In the genomic region with DNA sequence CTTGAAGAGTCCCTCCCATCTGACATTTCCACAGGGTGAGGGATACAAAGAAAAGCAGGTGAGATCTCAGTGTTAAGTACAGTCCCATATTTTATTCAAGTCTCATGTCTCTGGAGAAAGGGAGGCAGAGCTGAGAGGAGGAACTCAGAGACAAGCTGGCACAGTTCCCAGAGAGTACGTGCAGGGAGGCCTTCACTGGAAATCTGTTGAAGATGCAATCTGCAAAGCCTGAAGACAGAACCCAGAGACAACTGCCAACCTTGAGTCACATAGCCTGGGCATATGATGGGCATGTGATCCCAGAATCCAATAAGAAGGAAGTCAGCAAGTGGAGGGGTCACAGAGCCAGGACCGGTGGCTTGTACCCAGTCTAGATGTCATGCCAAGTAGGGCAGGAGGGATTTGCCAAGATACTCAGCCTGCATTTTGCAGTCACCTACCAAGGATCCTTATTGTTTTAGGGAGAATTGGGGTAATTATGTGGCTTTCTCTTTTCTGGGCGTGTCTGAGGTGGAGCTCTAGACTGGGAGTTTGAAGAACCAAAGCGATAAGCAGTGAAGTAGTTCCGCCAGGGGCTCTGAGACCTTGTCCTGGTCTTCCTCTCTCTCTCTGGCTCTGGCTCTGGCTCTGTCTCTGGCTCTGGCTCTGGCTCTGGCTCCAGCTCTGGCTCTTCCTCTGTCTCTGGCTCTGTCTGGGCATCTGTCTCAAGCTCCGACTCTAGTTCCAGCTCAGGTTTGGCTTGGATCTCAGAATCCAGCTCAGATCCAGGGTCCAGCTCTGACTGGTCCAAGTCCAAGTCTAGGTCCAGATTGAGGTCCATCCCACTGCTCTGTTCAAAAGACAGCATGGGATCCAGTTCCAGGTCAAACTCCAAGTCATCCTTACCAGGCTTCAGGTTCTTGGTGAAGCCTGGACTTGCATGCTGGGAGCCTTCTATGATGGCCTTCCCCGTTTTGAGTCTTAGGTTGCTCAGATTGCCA, we compare ENCODE assay signal across 9 mouse cellular contexts. TPM values are rescaled to one million over a fixed set of nuclear protein-coding genes. Genes with fewer than 3 reads are reported as not detected.
A peak's percentile ranks its signal among the peaks of the same experiment; 100 is the strongest.
DNase-seq lines count a peak whose midpoint lies in the region; ATAC-seq lines count a peak whose summit lies in the region.
"Had no signal": no experiment of that assay in that cellular context is flagged by ENCODE, and none has a peak within 500 bp of the region (broad histone marks: within the 10 kb centered on the region; RNA-seq: fewer than 3 reads in every experiment).

No protein-coding gene starts in this region.

- intact Hi-C loops in left cerebral cortex, postnatal 25 days (cut with DNase I), result no loop called here

- no peak overlapping the region for H3K4me3 ChIP-seq in kidney, embryonic 15.5 days (replicated peaks)
- no peak overlapping the region for H3K4me3 ChIP-seq in hindbrain, embryonic 16.5 days (ENCODE audit: low read length)
- H3K4me3 ChIP-seq in liver, embryonic 12.5 days, result no peak overlapping the region
- H3K4me3 ChIP-seq: erythroblast, embryonic 14.5 days had no signal

- H3K27ac ChIP-seq in kidney, embryonic 15.5 days, result no peak overlapping the region
- H3K27ac ChIP-seq in hindbrain, embryonic 16.5 days (ENCODE audit: low read depth, low read length), result no peak overlapping the region
- H3K27ac ChIP-seq in liver, embryonic 12.5 days, result no peak overlapping the region

- no peaks in the 10 kb centered on the region for H3K9me3 ChIP-seq in kidney, embryonic 15.5 days (replicated peaks)
- H3K9me3 ChIP-seq in hindbrain, embryonic 16.5 days (ENCODE audit: control insufficient read depth, low read length), result no peaks in the 10 kb centered on the region
- no peaks in the 10 kb centered on the region for H3K9me3 ChIP-seq in liver, embryonic 12.5 days (replicated peaks)

- H3K9ac ChIP-seq in kidney, embryonic 15.5 days, result no peak overlapping the region
- no peak overlapping the region for H3K9ac ChIP-seq in hindbrain, embryonic 16.5 days (ENCODE audit: low read depth, low read length)
- H3K9ac ChIP-seq in liver, embryonic 12.5 days, result no peak overlapping the region

- ATAC-seq in kidney, embryonic 15.5 days (replicated peaks; ENCODE audit: low FRiP score), result no peak
- no peak for ATAC-seq in granulocyte monocyte progenitor cell, adult 5-6 weeks (replicated peaks; ENCODE audit: poor library complexity, severe bottlenecking)
- no peak for ATAC-seq in hindbrain, embryonic 16.5 days
- ATAC-seq in liver, embryonic 12.5 days, result no peak

- H3K4me1 ChIP-seq in kidney, embryonic 15.5 days, result no peaks in the 10 kb centered on the region
- H3K4me1 ChIP-seq in hindbrain, embryonic 16.5 days (ENCODE audit: control insufficient read depth, insufficient read depth, low read depth, low read length), result no peaks in the 10 kb centered on the region; the same call in 1 of the 2 replicates
- H3K4me1 ChIP-seq in liver, embryonic 12.5 days, result no peaks in the 10 kb centered on the region

- H3K27me3 ChIP-seq in kidney, embryonic 15.5 days, result no peaks in the 10 kb centered on the region
- H3K27me3 ChIP-seq in hindbrain, embryonic 16.5 days (replicated peaks; ENCODE audit: control insufficient read depth, insufficient read depth, low read length), result no peaks in the 10 kb centered on the region
- peaks cover 22% of the 10 kb centered on the region for H3K27me3 ChIP-seq in liver, embryonic 12.5 days (replicated peaks)

- peak; percentile 24 for DNase-seq in kidney, adult 11 months
- DNase-seq in NIH3T3 (ENCODE audit: low read depth), result peak; percentile 33
- DNase-seq in brain, embryonic 18.5 days (ENCODE audit: low read depth, low spot score), result peak; percentile 30
- DNase-seq in left cerebral cortex, postnatal 25 days (ENCODE audit: low spot score in 2 of 2), result peak; percentile 78 to 91

- H3K36me3 ChIP-seq in kidney, embryonic 15.5 days, result no peaks in the 10 kb centered on the region
- H3K36me3 ChIP-seq in hindbrain, embryonic 16.5 days (ENCODE audit: control insufficient read depth, insufficient read depth, low read length), result no peaks in the 10 kb centered on the region
- H3K36me3 ChIP-seq in liver, embryonic 12.5 days, result no peaks in the 10 kb centered on the region

- WGBS in kidney, embryonic 15.5 days, result 79% methylated on average over 7 of the region's 7 CpGs
- 81% methylated on average over 7 of the region's 7 CpGs for WGBS in hindbrain, embryonic 16.5 days
- 72% methylated on average over 7 of the region's 7 CpGs for WGBS in liver, embryonic 12.5 days (ENCODE audit: insufficient replicate concordance)

- no peak overlapping the region for H3K4me2 ChIP-seq in kidney, embryonic 15.5 days
- no peak overlapping the region for H3K4me2 ChIP-seq in hindbrain, embryonic 16.5 days (ENCODE audit: low read length)
- no peak overlapping the region for H3K4me2 ChIP-seq in liver, embryonic 12.5 days

RNA-seq across cellular contexts. Expression of a gene that starts 15.5 kb away (rescaled TPM):
- polyA plus RNA-seq in kidney, embryonic 15.5 days (2015; fragmentation: Nextera tagmentation; extraction: Ambion mirVana), result 96.3 and 100 TPM in 2 replicates
- 100 to 1,000 TPM in 1 of 2 experiments, 10 to 100 TPM in 1; 99.9 to 101 TPM for total RNA-seq in left cerebral cortex, postnatal 25 days (2021)
- total RNA-seq in granulocyte monocyte progenitor cell, adult 5-6 weeks (2014; fragmentation: Nextera tagmentation), result 125 and 178 TPM in 2 replicates
- total RNA-seq in granulocyte monocyte progenitor cell, adult 5-6 weeks (2017), result 129 and 150 TPM in 2 replicates
- polyA plus RNA-seq in hindbrain, embryonic 16.5 days (2015; fragmentation: Nextera tagmentation; extraction: Ambion mirVana), result 79.4 and 80.8 TPM in 2 replicates
- 61.1 and 61.5 TPM in 2 replicates for polyA plus RNA-seq in liver, embryonic 12.5 days (2016; fragmentation: Nextera tagmentation; extraction: Ambion mirVana)

RNA-seq across cellular contexts. Expression of a gene that starts 52.0 kb away (rescaled TPM):
- 0.75 and 0.85 TPM in 2 replicates for polyA plus RNA-seq in kidney, embryonic 15.5 days (2015; fragmentation: Nextera tagmentation; extraction: Ambion mirVana)
- total RNA-seq in left cerebral cortex, postnatal 25 days (2021), result 1 to 10 TPM; 6.6 to 8.0 TPM
- total RNA-seq in granulocyte monocyte progenitor cell, adult 5-6 weeks (2014; fragmentation: Nextera tagmentation), result 3.8 TPM in 1 of 2 replicates, not detected in the other
- 0.93 and 2.5 TPM in 2 replicates for total RNA-seq in granulocyte monocyte progenitor cell, adult 5-6 weeks (2017)
- 1.4 TPM in 2 replicates for polyA plus RNA-seq in hindbrain, embryonic 16.5 days (2015; fragmentation: Nextera tagmentation; extraction: Ambion mirVana)
- polyA plus RNA-seq in liver, embryonic 12.5 days (2016; fragmentation: Nextera tagmentation; extraction: Ambion mirVana), result 0.41 and 0.48 TPM in 2 replicates

RNA-seq across cellular contexts. Expression of a gene that starts 53.1 kb away (rescaled TPM):
- 43.6 and 47.3 TPM in 2 replicates for polyA plus RNA-seq in kidney, embryonic 15.5 days (2015; fragmentation: Nextera tagmentation; extraction: Ambion mirVana)
- 10 to 100 TPM; 91.8 to 92.8 TPM for total RNA-seq in left cerebral cortex, postnatal 25 days (2021)
- 123 and 141 TPM in 2 replicates for total RNA-seq in granulocyte monocyte progenitor cell, adult 5-6 weeks (2014; fragmentation: Nextera tagmentation)
- total RNA-seq in granulocyte monocyte progenitor cell, adult 5-6 weeks (2017), result 101 and 156 TPM in 2 replicates
- 22.7 and 24.0 TPM in 2 replicates for polyA plus RNA-seq in hindbrain, embryonic 16.5 days (2015; fragmentation: Nextera tagmentation; extraction: Ambion mirVana)
- polyA plus RNA-seq in liver, embryonic 12.5 days (2016; fragmentation: Nextera tagmentation; extraction: Ambion mirVana), result 53.4 and 55.7 TPM in 2 replicates

Comparison
In these comparisons a context has a peak if more than half of its experiments do, and no peak if none do; other contexts are left out.
1. DNase-seq: peak in every context shown above with its lines; median percentile 84 in left cerebral cortex, postnatal 25 days; 33 in NIH3T3; 30 in brain, embryonic 18.5 days; 24 in kidney, adult 11 months.